Mouse (Mus musculus): ENCODE results near the gene Ttc13.

DNA sequence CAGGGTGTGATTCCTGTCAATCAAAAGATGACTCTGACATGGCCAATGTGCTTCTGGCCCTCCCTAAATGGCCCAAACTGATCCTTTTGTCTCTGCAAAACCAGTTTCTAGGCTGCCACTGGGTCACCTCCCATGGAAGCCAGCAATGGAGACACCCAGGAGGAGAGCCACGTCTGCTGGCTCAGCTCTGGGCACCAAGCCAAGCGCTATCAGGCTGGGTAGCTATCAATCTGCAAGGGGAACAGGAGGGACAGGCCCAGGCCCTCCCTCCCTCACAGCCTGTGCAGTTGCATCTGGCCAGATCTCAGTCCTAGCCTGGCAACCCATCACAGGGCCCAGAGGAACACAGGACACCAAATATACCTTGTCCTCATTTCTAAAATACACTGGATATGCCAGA lies 63.4 kb downstream of the Ttc13 start:
- no peak for TF ChIP-seq CTCF (IDR thresholded peaks at IDR 0.05; ENCODE audit: low read depth)
- TF ChIP-seq EP300 (IDR thresholded peaks at IDR 0.05; ENCODE audit: low read depth): 0 out of 2 replicates have a peak, but pooled peaks have one; percentile 30
